Mouse (Mus musculus): ENCODE measurements around the gene Plbd1. TPM values are rescaled to one million over a fixed set of nuclear protein-coding genes. Genes with fewer than 3 reads are reported as not detected.

Gene Plbd1
- total and polyA plus RNA-seq, 2 experiments from 2014 or later: 0.19 to 0.40 TPM

- Histone ChIP-seq H3K4me1 (ENCODE audit: insufficient read depth) (no peaks in the 10 kb centered on the region), H3K4me2 (ENCODE audit: low read depth) (no peak overlapping the region), H3K4me3 (ENCODE audit: low read depth, low read length) (no peak overlapping the region), H3K9me3 (ENCODE audit: low read length) (no peaks in the 10 kb centered on the region), H3K27ac (ENCODE audit: low read depth, low read length) (no peak overlapping the region), H3K9ac (no peak overlapping the region), H3K36me3 (ENCODE audit: insufficient read depth) (no peaks in the 10 kb centered on the region), H3K27me3 (ENCODE audit: insufficient read depth, low read length) (no peaks in the 10 kb centered on the region)
- whole genome bisulfite sequencing: 58% methylated on average over 14 of the region's 14 CpGs
- ATAC-seq: no peak
- TF ChIP-seq CTCF (IDR thresholded peaks at IDR 0.05; ENCODE audit: low read depth): no peak
- no peak for DNase-seq
These were observed 6.7 kb upstream of the Plbd1 start for GRCm38 (mm10) chr6:136668266-136668986.

- no peak for ATAC-seq
- H3K4me2 ChIP-seq (ENCODE audit: low read depth): no peak overlapping the region
These were observed 335 bp upstream of the Plbd1 start for GRCm38 (mm10) chr6:136662063-136662462.

GRCm38 (mm10) chr6:136660831-136661705, 660 bp downstream of the Plbd1 start:
- H3K9me3 ChIP-seq (ENCODE audit: low read length): no peaks in the 10 kb centered on the region
- DNase-seq (no peak), ATAC-seq (no peak)
- peaks cover 14% of the 10 kb centered on the region for H3K27me3 ChIP-seq (ENCODE audit: insufficient read depth, low read length)
- no peaks in the 10 kb centered on the region for H3K36me3 ChIP-seq (ENCODE audit: insufficient read depth)
- TF ChIP-seq CTCF (IDR thresholded peaks at IDR 0.05; ENCODE audit: low read depth): no peak
- peak overlapping the region; percentile 34 for H3K4me2 ChIP-seq (ENCODE audit: low read depth)
- H3K9ac ChIP-seq: no peak overlapping the region
- H3K4me3 ChIP-seq (ENCODE audit: low read depth, low read length): peak overlapping the region; percentile 16
- no peaks in the 10 kb centered on the region for H3K4me1 ChIP-seq (ENCODE audit: insufficient read depth)
- H3K27ac ChIP-seq (ENCODE audit: low read depth, low read length): no peak overlapping the region
- WGBS: 13% methylated on average over 34 of the region's 34 CpGs

More at GRCm38 (mm10) chr6:136662063-136662462, 335 bp upstream of the Plbd1 start:
- Histone ChIP-seq H3K27me3 (ENCODE audit: insufficient read depth, low read length) (peaks cover 14% of the 10 kb centered on the region), H3K4me3 (ENCODE audit: low read depth, low read length) (no peak overlapping the region), H3K9me3 (ENCODE audit: low read length) (no peaks in the 10 kb centered on the region), H3K9ac (no peak overlapping the region), H3K36me3 (ENCODE audit: insufficient read depth) (no peaks in the 10 kb centered on the region), H3K4me1 (ENCODE audit: insufficient read depth) (no peaks in the 10 kb centered on the region), H3K27ac (ENCODE audit: low read depth, low read length) (no peak overlapping the region)
- no peak for DNase-seq
- 29% methylated on average over 11 of the region's 11 CpGs for WGBS
- no peak for TF ChIP-seq CTCF (IDR thresholded peaks at IDR 0.05; ENCODE audit: low read depth)

- ATAC-seq: no peak
- Histone ChIP-seq H3K9me3 (ENCODE audit: low read length) (no peaks in the 10 kb centered on the region), H3K4me2 (ENCODE audit: low read depth) (no peak overlapping the region), H3K27ac (ENCODE audit: low read depth, low read length) (no peak overlapping the region), H3K4me1 (ENCODE audit: insufficient read depth) (no peaks in the 10 kb centered on the region), H3K9ac (no peak overlapping the region), H3K4me3 (ENCODE audit: low read depth, low read length) (no peak overlapping the region), H3K27me3 (ENCODE audit: insufficient read depth, low read length) (peaks cover 14% of the 10 kb centered on the region), H3K36me3 (ENCODE audit: insufficient read depth) (no peaks in the 10 kb centered on the region)
- no peak for DNase-seq
- no peak for TF ChIP-seq CTCF (IDR thresholded peaks at IDR 0.05; ENCODE audit: low read depth)
- 93% methylated on average over 9 of the region's 9 CpGs for WGBS
These were observed 2.5 kb downstream of the Plbd1 start for GRCm38 (mm10) chr6:136659226-136659625.

- H3K27me3 ChIP-seq (ENCODE audit: insufficient read depth, low read length): peaks cover 14% of the 10 kb centered on the region
- DNase-seq (no peak), ATAC-seq (no peak)
- H3K36me3 ChIP-seq (ENCODE audit: insufficient read depth): no peaks in the 10 kb centered on the region
- H3K9ac ChIP-seq: no peak overlapping the region
- H3K9me3 ChIP-seq (ENCODE audit: low read length): no peaks in the 10 kb centered on the region
- H3K4me1 ChIP-seq (ENCODE audit: insufficient read depth): no peaks in the 10 kb centered on the region
- no peak overlapping the region for H3K4me3 ChIP-seq (ENCODE audit: low read depth, low read length)
- no peak overlapping the region for H3K27ac ChIP-seq (ENCODE audit: low read depth, low read length)
- H3K4me2 ChIP-seq (ENCODE audit: low read depth): no peak overlapping the region
- no peak for TF ChIP-seq CTCF (IDR thresholded peaks at IDR 0.05; ENCODE audit: low read depth)
- 90% methylated on average over 4 of the region's 4 CpGs for whole genome bisulfite sequencing
These were observed 3.4 kb downstream of the Plbd1 start for GRCm38 (mm10) chr6:136658303-136658702.

- TF ChIP-seq CTCF (IDR thresholded peaks at IDR 0.05; ENCODE audit: low read depth): no peak
- Histone ChIP-seq H3K4me2 (ENCODE audit: low read depth) (no peak overlapping the region), H3K36me3 (ENCODE audit: insufficient read depth) (no peaks in the 10 kb centered on the region), H3K4me1 (ENCODE audit: insufficient read depth) (no peaks in the 10 kb centered on the region), H3K9me3 (ENCODE audit: low read length) (no peaks in the 10 kb centered on the region), H3K4me3 (ENCODE audit: low read depth, low read length) (no peak overlapping the region), H3K27me3 (ENCODE audit: insufficient read depth, low read length) (peaks cover under 1% of the 10 kb centered on the region; the same call in 1 of the 2 replicates), H3K9ac (no peak overlapping the region), H3K27ac (ENCODE audit: low read depth, low read length) (no peak overlapping the region)
- WGBS: 75% methylated on average over 11 of the region's 11 CpGs
- DNase-seq (no peak), ATAC-seq (no peak)
These were observed 5.9 kb downstream of the Plbd1 start for GRCm38 (mm10) chr6:136655786-136656185.

GRCm38 (mm10) chr6:136654470-136654869, 7.3 kb downstream of the Plbd1 start:
- H3K36me3 ChIP-seq (ENCODE audit: insufficient read depth): no peaks in the 10 kb centered on the region
- no peak for ATAC-seq
- no peaks in the 10 kb centered on the region for H3K9me3 ChIP-seq (ENCODE audit: low read length)
- no peak overlapping the region for H3K4me3 ChIP-seq (ENCODE audit: low read depth, low read length)
- no peak for TF ChIP-seq CTCF (IDR thresholded peaks at IDR 0.05; ENCODE audit: low read depth)
- no peaks in the 10 kb centered on the region for H3K27me3 ChIP-seq (ENCODE audit: insufficient read depth, low read length)
- no peak overlapping the region for H3K4me2 ChIP-seq (ENCODE audit: low read depth)
- no peaks in the 10 kb centered on the region for H3K4me1 ChIP-seq (ENCODE audit: insufficient read depth)
- no peak overlapping the region for H3K9ac ChIP-seq
- 83% methylated on average over 20 of the region's 20 CpGs for WGBS
- H3K27ac ChIP-seq (ENCODE audit: low read depth, low read length): no peak overlapping the region
- no peak for DNase-seq
